Mouse (Mus musculus) heart, embryonic 16.5 days (tissue): ENCODE results near the gene Smox. TPM values are rescaled to one million over a fixed set of nuclear protein-coding genes. Genes with fewer than 3 reads are reported as not detected.
A peak's percentile ranks its signal among the peaks of the same experiment; 100 is the strongest.

Experiments used
- ATAC-seq: fragments of 200-750 bp; cut with Nextera tagmentation; replicated peaks from 2 replicates; pipeline ENCODE4 v1.8.0; 2017; ENCODE audit warnings: moderate number of reproducible peaks; ENCODE audit not compliant: insufficient read depth, low FRiP score; ENCODE audit errors: extremely low read depth
- H3K27ac ChIP-seq: fragments of 300-500 bp; sonication (generic); 2 replicates; pipeline ENCODE4 v1.5.1; 2014; ENCODE audit warnings: mild to moderate bottlenecking, low read length, control low read depth, moderate library complexity
- H3K27me3 ChIP-seq: fragments of 300-500 bp; sonication (generic); 2 replicates; pipeline ENCODE4 v1.6.1; 2014; ENCODE audit warnings: low read length, mixed read lengths; ENCODE audit not compliant: control insufficient read depth, insufficient read depth
- H3K36me3 ChIP-seq: fragments of 300-500 bp; sonication (generic); 2 replicates; pipeline ENCODE4 v1.6.1; 2014; ENCODE audit not compliant: control insufficient read depth, insufficient read depth
- H3K4me1 ChIP-seq: fragments of 300-500 bp; sonication (generic); 2 replicates; pipeline ENCODE4 v1.6.1; 2014; ENCODE audit warnings: low read length, mixed read lengths; ENCODE audit not compliant: control insufficient read depth, insufficient read depth
- H3K4me2 ChIP-seq: fragments of 300-500 bp; sonication (generic); 2 replicates; pipeline ENCODE4 v1.6.1; 2014; ENCODE audit warnings: low read depth, mild to moderate bottlenecking, control low read depth, low read length
- H3K4me3 ChIP-seq: fragments of 300-500 bp; sonication (generic); 2 replicates; pipeline ENCODE4 v1.5.1; 2014; ENCODE audit warnings: mild to moderate bottlenecking, control low read depth, low read length
- H3K9ac ChIP-seq: fragments of 300-500 bp; sonication (generic); 2 replicates; pipeline ENCODE4 v1.6.1; 2014; ENCODE audit warnings: low read length, control low read depth
- H3K9me3 ChIP-seq: fragments of 300-500 bp; sonication (generic); replicated peaks from 2 replicates; pipeline ENCODE4 v1.6.1; 2016; ENCODE audit warnings: low read length; ENCODE audit not compliant: control insufficient read depth
- WGBS: fragments of 180-500 bp; shearing (Covaris S2); extraction: QIAGEN DNeasy Blood & Tissue Kit; methylation state at CpG from one replicate; pipeline ENCODE4 v1.1.7; 2014; 5-methylcytosine and 5-hydroxymethylcytosine counted together
- polyA plus RNA-seq: library from polyadenylated mRNA; unstranded; fragments of >200 nt; fragmentation: Nextera tagmentation; extraction: Ambion mirVana; gene quantifications from 2 replicates; pipeline ENCODE4 v1.2.1, GENCODE M21; 2015

The Smox gene
- polyA plus RNA-seq, 1 experiment from 2014 or later: 32.7 TPM

DNA sequence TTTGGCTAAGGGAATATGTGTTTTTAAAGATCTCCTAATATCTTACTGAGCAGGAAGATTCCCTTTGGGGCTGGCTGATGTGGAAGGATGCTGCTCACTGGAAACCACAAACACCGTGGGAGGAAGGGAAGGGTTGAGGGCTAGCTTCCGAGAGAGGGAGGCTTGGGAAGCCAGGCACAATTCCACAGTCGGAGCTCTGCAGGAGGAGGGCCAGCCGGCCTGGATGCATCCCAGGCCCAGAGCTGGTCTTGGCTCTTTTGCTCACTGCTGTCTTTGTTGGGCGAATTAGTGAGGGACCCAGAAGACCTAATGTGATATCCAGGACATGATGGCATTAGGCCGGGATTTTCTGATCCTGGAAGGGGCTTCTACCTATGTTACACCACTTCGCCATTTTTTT is 6.9 kb downstream of the Smox start:
- H3K4me2 ChIP-seq: no peak overlapping the region
- H3K9me3 ChIP-seq: no peaks in the 10 kb centered on the region
- peaks cover 2% of the 10 kb centered on the region; the same call in 1 of the 2 replicates for H3K27me3 ChIP-seq
- 0 out of 2 replicates have a peak overlapping the region, but pooled peaks have one; percentile 9 for H3K27ac ChIP-seq
- peaks cover 15% of the 10 kb centered on the region for H3K4me1 ChIP-seq
- H3K9ac ChIP-seq: no peak overlapping the region
- no peak for ATAC-seq
- 56% methylated on average over 7 of the region's 7 CpGs for WGBS
- no peak overlapping the region for H3K4me3 ChIP-seq
- no peaks in the 10 kb centered on the region for H3K36me3 ChIP-seq

DNA sequence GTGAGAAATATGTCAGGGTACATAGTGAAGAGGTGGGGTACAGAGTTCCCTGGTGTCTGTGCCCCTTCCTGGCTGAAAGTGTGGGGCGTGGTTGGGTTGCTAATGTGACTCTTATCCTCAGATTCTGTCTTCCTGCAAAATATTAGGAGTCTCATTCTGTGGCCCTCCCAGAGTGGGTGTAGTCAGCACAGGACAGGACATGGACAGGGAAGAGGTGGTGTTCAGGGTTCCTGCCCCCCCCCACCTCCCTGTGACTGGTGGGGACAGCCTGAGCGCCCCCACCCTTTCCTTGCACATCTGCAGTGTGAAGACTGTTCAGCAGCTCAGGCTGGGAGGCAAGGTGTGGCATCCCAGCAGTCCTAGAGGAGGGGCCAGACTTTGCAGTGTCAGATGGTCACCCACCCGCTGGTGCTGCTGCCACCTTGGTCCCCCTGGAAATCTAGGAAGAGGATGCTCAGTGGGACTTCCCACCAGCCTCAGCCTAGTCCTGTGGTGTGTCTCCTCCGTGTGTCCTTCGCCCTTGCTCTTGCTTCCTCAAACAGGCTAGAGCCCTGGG is 8.1 kb downstream of the Smox start:
- no peak for ATAC-seq
- no peaks in the 10 kb centered on the region for H3K36me3 ChIP-seq
- peaks cover 11% of the 10 kb centered on the region for H3K4me1 ChIP-seq
- no peaks in the 10 kb centered on the region for H3K9me3 ChIP-seq
- H3K27me3 ChIP-seq: no peaks in the 10 kb centered on the region
- H3K9ac ChIP-seq: no peak overlapping the region
- H3K4me2 ChIP-seq: no peak overlapping the region
- H3K4me3 ChIP-seq: no peak overlapping the region
- H3K27ac ChIP-seq: no peak overlapping the region
- 69% methylated on average over 5 of the region's 5 CpGs for WGBS

DNA sequence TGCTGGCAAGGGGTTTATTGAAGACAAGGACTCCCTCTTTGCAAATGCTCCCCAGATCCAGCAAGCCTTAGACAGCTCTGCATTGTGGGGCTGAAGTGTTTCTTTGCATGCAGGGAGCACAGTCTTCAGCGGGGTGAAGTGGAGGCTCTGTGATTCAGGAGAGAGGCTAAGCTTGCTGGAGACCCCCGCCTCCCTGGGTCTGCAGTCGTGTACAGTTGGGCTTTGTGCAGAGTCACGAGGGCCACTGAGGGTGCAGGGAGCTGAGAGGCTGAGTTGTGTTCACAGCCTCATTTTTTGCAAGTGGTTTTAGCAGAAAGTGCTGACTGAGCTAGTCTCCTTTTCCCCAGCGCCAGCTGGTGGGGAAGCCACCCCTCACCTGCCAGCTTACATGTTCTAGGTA is 10.6 kb downstream of the Smox start:
- H3K4me3 ChIP-seq: no peak overlapping the region
- H3K27me3 ChIP-seq: no peaks in the 10 kb centered on the region
- H3K36me3 ChIP-seq: no peaks in the 10 kb centered on the region
- no peak overlapping the region for H3K27ac ChIP-seq
- H3K4me1 ChIP-seq: peaks cover 6% of the 10 kb centered on the region
- 55% methylated on average over 5 of the region's 5 CpGs for WGBS
- no peak overlapping the region for H3K4me2 ChIP-seq
- no peaks in the 10 kb centered on the region for H3K9me3 ChIP-seq
- no peak for ATAC-seq
- no peak overlapping the region for H3K9ac ChIP-seq

DNA sequence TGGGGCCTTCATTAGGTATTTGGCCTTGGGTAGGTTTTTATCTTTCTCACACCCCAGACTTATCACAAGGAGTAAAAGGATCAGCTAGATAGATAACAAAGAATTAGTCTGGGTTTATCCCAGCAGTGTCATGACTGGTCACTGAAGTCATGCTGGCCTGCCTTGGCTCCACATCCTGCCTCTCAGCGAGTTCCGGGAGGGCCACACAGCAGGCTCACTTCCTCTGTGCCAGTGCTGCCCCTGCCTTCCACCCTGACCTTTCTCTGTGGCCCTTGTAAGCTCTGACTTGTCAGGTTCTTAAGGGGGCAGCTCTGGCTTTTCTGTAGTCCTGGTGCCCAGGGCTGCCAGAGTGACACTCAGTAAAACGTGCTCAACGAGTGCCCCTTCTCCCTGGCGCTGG is 11.3 kb downstream of the Smox start:
- Histone ChIP-seq H3K4me1 (peaks cover 6% of the 10 kb centered on the region), H3K27ac (no peak overlapping the region), H3K9me3 (no peaks in the 10 kb centered on the region), H3K4me3 (no peak overlapping the region), H3K9ac (no peak overlapping the region), H3K36me3 (no peaks in the 10 kb centered on the region), H3K4me2 (no peak overlapping the region), H3K27me3 (no peaks in the 10 kb centered on the region)
- ATAC-seq: no peak
- 65% methylated on average over 5 of the region's 5 CpGs for WGBS

DNA sequence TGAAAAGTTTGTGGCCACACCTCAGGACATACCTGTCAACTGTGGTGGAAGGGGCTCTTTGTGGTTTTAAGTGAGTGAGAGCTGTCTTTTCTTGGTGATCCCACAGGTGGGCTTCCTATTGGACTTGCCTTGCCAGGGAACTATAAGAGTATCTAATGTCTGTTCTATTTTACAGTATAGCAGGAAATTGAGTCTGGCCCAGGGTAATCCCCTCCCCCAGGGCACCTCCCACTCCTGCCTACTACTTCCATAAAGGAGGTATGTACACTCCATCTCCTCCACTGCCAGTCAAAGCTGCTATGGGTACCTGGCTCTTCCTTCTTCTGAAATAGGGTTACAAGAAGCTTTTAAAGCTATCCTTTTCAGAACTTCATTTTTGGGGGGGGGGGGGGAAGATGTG is 14.1 kb downstream of the Smox start:
- ATAC-seq: no peak
- Histone ChIP-seq H3K27me3 (no peaks in the 10 kb centered on the region), H3K36me3 (no peaks in the 10 kb centered on the region), H3K9ac (no peak overlapping the region), H3K4me1 (peaks cover 24% of the 10 kb centered on the region), H3K4me2 (no peak overlapping the region), H3K9me3 (no peaks in the 10 kb centered on the region), H3K4me3 (no peak overlapping the region), H3K27ac (no peak overlapping the region)

- Histone ChIP-seq H3K36me3 (no peaks in the 10 kb centered on the region), H3K4me1 (peaks cover 26% of the 10 kb centered on the region), H3K4me3 (no peak overlapping the region), H3K9ac (no peak overlapping the region), H3K4me2 (no peak overlapping the region), H3K9me3 (no peaks in the 10 kb centered on the region), H3K27me3 (no peaks in the 10 kb centered on the region), H3K27ac (no peak overlapping the region)
- WGBS: 55% methylated on average over 3 of the region's 3 CpGs
- ATAC-seq: no peak
Measured at GRCm38 (mm10) chr2:131506358-131506757, 15.1 kb downstream of the Smox start.

- Histone ChIP-seq H3K27ac (no peak overlapping the region), H3K9ac (no peak overlapping the region), H3K4me3 (no peak overlapping the region), H3K4me2 (no peak overlapping the region), H3K9me3 (no peaks in the 10 kb centered on the region), H3K36me3 (no peaks in the 10 kb centered on the region), H3K27me3 (no peaks in the 10 kb centered on the region), H3K4me1 (peaks cover 24% of the 10 kb centered on the region)
- WGBS: 37% methylated on average over 2 of the region's 2 CpGs
- no peak for ATAC-seq
Measured at GRCm38 (mm10) chr2:131508501-131508900, 17.2 kb downstream of the Smox start.

DNA sequence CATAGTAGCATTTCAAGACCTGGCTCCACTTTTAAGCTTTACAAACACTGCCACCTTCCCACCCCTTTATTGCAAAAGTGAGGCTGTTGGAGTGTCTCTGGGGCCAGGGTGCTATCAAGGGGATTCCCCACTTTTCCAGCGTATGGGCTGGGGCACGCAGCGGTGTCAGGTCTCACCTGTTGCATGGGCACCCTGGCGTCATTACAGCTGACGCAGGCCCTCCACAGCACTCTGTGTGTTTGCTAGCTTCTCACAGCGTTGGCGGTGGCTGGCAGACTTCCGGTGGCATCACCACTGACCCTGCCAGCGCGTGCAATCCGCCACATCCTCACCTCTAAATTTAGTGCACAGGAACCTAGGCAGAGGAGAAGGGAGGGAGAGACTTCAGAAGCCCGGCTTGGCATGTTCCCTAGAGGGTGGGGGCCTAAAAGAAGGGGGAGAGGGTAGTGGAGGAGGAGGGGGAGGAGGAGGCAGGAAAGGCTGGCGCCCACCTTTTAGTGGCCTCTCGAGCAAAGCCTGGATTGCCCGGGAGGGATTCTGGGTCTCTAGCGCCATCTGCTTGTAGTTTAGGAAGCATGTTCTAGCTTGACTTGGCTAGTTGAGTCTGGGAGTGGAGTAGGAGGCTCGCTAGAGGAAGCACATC is 18.5 kb downstream of the Smox start:
- H3K9ac ChIP-seq: peak overlapping the region; percentile 55
- WGBS: 8% methylated on average over 17 of the region's 17 CpGs
- peak overlapping the region; percentile 37 for H3K4me3 ChIP-seq
- H3K36me3 ChIP-seq: no peaks in the 10 kb centered on the region
- peak; percentile 71 for ATAC-seq
- H3K27me3 ChIP-seq: no peaks in the 10 kb centered on the region
- H3K4me1 ChIP-seq: peaks cover 32% of the 10 kb centered on the region
- peak overlapping the region; percentile 61 for H3K27ac ChIP-seq
- H3K9me3 ChIP-seq: no peaks in the 10 kb centered on the region
- H3K4me2 ChIP-seq: peak overlapping the region; percentile 62

- H3K4me3 ChIP-seq: no peak overlapping the region
- H3K27ac ChIP-seq: no peak overlapping the region
- no peak overlapping the region for H3K9ac ChIP-seq
- WGBS: 60% methylated on average over 5 of the region's 5 CpGs
- no peaks in the 10 kb centered on the region for H3K36me3 ChIP-seq
- ATAC-seq: no peak
- H3K4me2 ChIP-seq: peak overlapping the region; percentile 62; the same call in 1 of the 2 replicates
- H3K9me3 ChIP-seq: no peaks in the 10 kb centered on the region
- H3K27me3 ChIP-seq: no peaks in the 10 kb centered on the region
- H3K4me1 ChIP-seq: peaks cover 35% of the 10 kb centered on the region
Measured at GRCm38 (mm10) chr2:131510531-131510930, 19.2 kb downstream of the Smox start.
